Mouse (Mus musculus) left cerebral cortex, postnatal 25 days (tissue): ENCODE data around the gene Klc1. TPM values are rescaled to one million over a fixed set of nuclear protein-coding genes. Genes with fewer than 3 reads are reported as not detected.

Source experiments
- DNase-seq, 2 experiments: peaks; one replicate each; pipeline ENCODE4 v3.0.0; 2022; ENCODE audit warnings: low spot score in 2 of 2, mixed read lengths in 1 of 2
- intact Hi-C: fragments of 180-260 bp; cut with DNase I; formaldehyde crosslinking; loops from one replicate; pipeline ENCODE4 v1.15.1; 2025
- total RNA-seq, 2 experiments: library from RNA; stranded (reverse); gene quantifications; 2 replicates each; pipeline ENCODE4 v1.2.3; 2021

Klc1 gene
- total RNA-seq, 2 experiments from 2014 or later = 764 to 822 TPM

DNA sequence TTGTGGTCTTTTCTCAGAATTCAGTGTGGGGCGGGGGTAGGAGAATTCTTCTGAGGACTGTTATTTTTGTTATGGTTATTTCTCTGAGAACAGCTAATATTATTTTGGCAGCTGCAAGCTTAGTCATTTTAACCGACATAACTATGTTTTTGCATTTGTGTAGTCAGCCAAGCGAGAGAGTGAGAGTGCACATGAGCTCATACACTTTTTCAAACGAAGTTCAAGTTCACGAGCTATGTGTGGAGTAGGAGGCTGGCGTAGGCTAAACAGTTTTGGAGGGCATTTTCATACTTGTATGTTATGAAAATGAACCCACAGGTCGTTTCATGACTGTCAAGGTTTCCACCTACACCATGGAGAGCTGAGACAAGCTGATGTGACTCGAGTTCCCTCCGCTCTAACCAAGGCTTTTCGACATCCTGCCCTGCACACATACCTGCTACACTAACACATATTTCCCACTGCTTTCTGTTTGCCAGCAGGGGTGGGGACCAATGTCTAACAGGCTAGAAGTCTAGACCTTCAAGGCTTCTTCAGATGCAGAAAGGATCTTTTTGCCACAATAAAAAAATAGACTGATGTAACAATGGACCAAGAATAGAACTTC, 9.8 kb downstream of the Klc1 start:
- intact Hi-C loops = no loop called here
- no peak for DNase-seq

DNA sequence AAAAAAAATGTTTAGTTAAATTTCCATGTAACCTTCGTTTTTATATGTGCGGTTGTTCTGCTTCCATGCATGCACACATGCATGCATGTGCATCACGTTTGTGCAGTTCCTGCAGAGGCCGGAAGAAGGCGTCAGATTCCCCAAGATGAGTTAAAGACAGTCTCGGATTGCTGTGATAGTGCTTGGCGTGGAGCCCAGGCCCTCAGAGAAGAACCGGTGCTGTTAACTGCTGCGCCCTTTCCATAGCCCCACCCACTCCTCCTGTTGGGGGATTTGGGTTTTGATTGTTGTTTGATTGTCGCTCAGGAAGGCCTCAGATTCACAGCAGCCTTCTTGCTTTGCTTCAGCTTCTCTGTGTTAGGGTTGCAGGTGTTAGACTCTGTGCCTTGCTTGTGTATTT, 10.7 kb downstream of the Klc1 start:
- intact Hi-C loops = no loop called here

DNA sequence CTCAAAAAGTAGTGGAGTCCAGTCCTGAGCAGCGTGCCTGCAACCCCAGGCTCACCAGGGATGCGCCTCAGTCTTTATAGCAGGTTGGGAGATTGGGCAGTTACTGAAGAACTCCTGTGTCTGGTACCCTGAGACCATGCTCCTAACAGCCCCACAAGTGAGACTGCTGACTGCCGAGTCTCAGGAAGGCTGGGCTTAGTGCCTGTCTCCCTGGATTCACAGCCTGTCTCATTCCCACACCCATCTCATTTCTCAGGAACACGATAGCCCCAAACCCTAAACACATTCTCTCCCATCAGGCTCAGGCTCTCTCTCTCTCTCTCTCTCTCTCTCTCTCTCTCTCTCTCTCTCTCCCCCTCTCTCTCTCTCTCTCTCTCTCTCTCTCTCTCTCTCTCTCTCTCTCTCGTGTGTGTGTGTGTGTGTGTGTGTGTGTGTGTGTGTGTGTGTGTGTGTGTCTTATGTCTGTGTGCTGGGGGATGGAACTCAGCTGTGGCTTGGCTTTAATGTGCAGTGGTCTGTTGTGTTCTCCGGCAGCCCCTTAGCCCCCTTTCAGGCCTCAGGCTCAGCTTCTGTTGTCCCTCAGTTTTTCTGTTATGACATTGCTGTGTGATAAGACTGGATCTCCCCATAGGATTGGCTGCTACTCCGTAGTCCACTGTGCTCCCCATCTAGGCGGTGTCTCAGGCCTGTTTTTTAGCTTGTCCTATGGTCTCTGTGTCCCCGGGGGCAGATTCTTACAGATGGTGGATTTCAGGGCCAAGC, 11.3 kb downstream of the Klc1 start:
- intact Hi-C loops = no loop called here
- no peak for DNase-seq

More for the DNA sequence above, 10.7 kb downstream of the Klc1 start:
- peak in 1 of 2 experiments; percentile 31 for DNase-seq

DNA sequence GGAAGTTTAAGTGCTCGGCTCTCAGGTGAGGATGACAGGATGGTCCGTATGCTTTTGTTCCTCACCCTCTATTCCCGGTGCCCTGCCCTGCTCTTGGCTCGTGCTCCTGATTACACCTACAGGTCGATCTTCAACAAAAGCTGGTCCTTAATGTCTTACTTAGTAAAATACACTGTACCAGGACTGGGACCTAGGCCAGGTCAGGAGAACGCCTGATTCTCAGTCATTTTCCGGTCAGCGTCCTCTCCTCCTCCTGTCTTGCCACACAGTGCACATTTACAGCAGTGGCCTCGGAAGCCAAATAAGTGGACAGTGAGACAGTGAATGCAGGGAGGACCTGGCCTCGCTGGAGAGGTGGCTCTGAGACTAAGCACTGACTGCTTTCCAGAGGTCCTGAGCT, 12.0 kb downstream of the Klc1 start:
- no peak for DNase-seq
- intact Hi-C loops = no loop called here

DNA sequence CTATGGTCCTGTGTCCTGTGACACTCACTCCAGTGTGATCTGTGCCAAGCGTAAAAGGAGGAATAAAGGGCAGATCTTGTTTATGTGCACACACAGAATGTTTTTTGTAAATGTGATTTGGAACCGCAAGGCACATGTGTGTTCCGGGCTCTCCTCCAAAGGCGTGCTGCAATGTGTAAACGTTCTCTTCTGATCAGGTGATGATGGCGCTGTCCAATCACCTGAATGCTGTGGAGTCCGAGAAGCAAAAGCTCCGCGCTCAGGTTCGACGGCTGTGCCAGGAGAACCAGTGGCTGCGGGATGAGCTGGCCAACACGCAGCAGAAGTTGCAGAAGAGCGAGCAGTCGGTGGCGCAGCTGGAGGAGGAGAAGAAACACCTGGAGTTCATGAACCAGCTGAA, 15.5 kb downstream of the Klc1 start:
- intact Hi-C loops = no loop called here
- no peak for DNase-seq

DNA sequence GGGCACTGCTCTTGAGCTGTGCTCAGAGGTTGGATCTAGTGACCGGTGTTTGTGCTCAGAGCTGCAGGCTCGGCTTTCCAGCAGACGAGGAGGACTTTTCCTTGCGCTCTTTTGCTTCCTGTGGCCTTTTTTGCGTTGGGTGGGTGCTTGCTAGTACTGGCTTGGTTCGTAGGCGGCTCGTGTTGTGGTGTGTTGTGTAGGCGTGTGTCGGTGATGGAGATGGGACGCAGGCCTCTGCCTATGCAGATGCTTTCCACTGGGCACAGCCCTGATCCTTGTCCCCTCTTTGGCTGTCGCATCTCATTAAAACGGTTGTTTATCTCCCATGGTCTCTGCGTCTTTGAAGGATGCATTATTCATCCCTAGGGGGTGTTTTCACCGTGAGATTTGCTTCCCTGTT, 16.2 kb downstream of the Klc1 start:
- intact Hi-C loops = no loop called here
- DNase-seq = no peak

DNA sequence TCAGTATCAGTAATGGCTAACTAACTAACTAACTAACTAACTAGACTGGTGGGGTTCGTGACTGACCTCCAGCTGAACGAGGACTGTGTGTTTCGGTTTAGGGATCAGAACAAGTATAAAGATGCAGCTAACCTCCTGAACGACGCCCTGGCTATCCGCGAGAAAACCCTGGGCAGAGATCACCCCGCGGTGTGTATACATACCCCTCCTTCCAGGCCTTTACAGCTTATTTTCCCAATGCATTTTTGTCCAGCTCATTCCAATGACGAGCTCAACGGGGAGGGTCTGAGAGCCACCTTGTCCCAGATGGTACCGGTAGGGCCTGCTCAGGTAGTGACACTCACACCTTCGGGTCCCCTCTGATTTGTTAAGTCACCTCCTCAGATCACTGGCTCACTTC, 19.3 kb downstream of the Klc1 start:
- no peak for DNase-seq
- intact Hi-C loops = no loop called here

DNA sequence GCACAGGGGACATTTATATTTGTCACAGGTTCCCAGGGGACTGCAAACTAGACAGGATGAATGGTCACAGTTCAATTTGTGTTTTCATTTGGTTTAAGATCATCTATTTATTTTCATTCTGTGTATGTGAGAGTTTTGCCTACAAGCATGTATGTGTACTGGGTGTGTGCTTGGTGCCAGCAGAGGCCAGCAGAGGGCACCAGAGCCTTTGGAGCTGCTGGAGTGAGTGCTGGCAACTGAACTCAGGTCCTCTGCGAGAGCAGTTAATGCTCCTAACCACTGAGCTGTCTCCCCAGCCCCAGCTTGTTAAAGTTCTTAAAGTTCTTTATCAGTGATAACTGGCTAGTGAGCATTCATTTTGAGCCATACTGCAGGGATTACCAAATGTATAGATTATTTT, 20.9 kb downstream of the Klc1 start:
- intact Hi-C loops = no loop called here
- DNase-seq = no peak

DNA sequence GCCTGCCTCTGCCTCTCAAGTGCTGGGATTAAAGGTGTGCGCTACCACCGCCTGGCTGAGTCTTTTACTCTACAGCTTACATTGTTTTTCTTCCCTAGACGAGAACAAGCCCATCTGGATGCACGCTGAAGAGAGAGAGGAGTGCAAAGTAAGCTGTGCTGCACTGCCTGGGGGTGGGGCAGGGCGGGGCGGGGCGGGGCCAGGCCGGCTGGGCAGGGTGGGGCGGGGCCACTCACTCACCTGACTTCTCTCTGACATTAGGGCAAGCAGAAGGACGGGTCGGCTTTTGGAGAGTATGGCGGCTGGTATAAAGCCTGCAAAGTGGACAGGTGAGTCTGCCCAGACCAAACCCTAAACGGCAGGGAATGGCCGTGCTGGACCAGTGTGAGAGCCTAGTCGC, 26.5 kb downstream of the Klc1 start:
- intact Hi-C loops = no loop called here
- DNase-seq = no peak

DNA sequence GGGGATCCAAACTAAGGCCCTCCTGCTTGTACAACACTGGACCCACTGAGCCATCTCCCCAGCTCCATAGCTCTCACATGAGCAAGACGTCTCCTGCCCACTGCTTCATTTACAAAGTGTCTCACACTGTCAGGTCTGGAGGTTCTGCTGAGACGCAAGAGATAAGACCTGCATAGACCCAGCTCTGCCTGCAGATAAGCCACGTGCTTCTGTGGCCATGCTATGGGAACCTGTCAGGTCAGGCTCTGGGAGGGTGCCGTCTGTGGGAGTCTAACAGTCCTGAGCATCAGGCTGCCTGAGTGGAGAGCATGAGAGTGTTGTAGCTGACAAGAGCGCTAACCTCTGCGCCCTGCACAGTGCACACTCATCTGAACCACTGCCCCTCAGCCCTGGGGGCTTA, 28.4 kb downstream of the Klc1 start:
- intact Hi-C loops = loop anchor here (2.0 kb wide), 1 partner anchor 14 kb away; no protein-coding TSS in a partner anchor

DNA sequence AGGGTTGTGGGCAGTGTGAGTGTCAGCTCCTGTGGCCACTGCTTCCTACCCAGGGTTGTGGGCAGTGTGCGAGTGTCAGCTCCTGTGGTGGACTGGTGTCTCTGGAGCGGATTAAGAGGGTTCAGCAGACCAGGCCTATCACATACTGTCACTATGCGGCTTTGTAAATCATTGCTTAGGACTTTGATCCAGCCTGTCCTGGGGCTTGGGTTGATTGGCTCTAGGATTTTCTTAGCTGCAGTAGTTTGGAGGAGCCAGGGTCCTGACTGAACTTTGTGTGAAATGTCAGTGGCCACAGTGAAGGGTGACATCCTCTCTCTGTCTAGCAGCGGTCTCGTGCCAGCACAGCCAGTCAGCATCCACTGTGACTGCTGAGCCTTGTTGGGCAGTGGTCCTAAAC, 31.4 kb downstream of the Klc1 start:
- intact Hi-C loops = no loop called here
- no peak for DNase-seq

More for the DNA sequence above, 28.4 kb downstream of the Klc1 start:
- no peak for DNase-seq

DNA sequence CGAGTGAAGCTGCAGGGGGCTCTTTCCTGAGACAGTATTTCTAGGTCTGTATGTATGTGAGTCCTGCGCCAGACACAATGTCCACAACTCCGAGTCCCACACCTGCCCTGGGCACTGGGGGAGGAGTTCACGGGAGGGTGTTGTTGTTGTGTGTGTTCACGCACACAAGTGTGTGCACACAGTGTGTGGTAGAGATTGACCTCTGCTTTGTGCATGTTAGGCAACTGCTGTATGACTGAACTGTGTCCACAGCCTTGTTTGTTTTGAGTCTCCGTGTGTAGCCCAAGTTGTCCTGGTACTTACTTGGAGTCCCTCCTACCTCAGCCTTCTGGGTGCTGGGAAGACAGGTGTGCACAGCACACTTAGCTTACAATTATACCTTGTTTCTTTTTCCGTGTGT, 32.0 kb downstream of the Klc1 start:
- intact Hi-C loops = no loop called here
- DNase-seq = no peak

DNA sequence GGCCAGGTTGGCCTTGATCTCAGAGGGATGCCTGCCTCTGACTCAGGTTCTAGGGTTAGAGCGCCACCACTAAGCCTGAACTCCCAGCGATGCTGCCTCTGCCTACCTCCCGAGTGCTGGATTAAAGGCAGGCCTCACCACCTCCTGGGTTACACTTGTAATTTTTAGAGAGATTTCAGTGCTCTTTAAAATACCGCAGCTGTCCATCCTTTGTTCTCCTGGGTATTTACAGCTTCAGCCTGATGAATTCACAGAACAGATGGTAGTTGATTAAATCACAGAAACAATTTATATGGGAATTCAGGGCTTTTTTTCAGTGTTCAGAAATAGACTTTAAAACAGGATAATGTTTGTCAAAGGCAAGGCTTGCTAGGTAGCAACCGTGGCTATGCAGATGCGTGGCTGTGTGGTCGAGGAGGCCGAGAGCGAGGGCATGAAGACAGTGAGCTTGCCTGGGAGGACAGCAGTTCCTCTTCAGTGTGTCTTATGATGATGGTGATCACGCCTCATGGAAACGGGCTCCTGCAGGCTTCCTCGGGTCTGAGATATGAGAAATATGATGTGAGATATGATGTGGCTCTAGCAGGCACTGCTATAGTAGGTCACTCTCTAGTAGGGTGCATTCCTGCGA, 32.9 kb downstream of the Klc1 start:
- DNase-seq = peak in 1 of 2 experiments; percentile 76
- intact Hi-C loops = no loop called here

DNA sequence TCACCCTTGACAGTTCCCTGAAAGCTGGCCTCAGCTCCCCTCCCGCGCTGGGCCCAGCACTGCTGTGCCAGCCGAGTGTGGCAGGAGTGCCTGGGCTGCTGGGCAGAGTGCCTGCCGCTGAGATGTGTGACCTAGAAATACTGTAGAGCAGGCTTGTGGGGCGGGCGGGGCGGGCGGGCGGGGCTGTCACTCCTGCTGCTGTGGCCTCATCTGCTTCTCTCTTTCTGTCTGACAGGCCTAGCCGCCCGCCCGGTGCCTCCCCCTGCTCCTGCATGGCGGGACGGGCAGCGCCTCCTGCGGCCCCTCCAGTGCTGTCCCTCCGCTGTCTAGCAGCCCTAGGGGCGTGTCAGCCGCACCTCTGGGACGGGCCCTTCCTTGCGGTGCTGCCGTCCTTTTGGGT, 35.5 kb downstream of the Klc1 start:
- intact Hi-C loops = no loop called here
- DNase-seq = peak in 1 of 2 experiments; percentile 74

DNA sequence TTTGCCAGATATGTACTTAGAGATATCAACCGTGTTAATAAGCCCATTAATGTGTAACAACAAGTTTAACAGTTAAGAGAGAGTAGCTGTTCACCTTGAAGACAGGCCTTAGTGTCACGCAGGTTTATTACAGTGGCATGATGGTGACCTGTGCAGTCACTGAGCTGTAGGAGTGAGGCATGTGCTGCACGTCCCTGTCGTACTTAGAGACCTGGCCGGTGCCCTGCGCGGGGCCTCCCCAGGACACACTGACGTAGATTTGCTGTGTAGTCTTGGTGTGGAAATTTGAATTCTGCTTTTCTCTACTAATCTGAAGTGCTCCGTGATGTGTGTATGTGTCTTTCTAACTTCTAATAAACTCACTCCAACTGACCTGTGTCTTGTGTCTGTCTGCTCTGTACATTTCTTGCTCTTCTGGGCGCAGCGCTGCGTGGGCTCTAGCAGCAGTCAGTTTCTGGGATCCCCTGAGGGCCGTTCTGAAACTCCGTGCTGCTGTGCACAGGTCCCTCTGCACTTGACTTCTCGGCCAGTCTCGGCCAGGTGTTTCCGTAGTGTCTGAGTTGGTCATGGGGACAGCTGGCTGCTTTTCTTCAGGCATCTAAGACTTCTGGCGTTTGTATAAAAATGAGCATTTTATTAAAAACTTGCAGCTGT, 36.0 kb downstream of the Klc1 start:
- intact Hi-C loops = no loop called here
- no peak for DNase-seq

DNA sequence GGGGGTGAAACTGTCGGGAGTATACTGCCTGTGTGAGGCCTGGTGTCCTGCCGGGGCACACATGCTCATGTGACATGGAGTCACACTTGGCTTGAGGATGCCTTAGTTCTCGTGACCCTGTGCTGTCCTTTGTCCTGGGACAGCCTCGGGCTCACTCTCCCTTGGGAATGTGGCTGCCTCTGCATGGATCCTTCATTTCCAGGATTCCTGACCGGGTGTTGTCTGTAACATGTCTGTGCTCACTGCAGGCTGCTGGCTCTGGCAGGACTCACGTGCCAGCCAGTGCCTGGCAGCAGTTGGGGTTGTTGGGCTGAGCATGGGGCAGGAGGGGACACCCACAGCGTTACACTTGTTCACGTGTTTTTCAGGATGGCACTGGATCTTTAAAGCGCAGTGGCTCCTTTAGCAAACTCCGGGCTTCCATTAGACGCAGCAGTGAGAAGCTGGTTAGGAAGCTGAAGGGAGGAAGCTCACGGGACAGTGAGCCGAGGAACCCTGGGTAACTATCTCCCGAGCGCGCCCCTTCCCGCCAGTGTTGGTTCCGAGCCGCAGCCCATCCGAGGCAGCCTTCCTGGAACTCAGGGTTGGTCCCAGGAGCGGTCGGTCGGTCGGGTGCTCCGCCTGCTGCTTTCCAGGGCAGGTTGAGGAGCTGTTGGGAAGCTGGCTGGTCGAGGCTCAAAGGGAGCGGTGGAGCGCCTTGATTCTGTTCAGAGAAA, 36.7 kb downstream of the Klc1 start:
- no peak for DNase-seq
- intact Hi-C loops = no loop called here

DNA sequence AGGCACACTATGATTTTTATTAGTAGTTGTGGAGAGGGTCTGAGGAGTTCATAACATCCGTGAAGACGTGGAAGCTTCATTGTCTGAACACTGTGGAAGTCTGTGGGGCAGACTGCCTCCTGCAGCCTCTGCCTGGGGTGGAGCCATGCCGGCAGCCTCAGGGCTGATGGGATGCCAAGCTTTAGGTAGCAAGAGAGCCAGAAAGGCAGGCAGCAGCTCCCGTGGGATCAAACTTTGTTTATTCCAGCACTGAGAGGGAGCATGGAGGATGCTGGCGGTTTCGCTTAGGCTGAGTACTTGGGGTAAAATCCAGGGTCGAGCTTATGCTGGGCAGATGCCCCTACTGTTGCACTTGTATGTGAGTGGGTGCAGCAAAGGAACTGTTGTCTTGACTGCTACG, 38.6 kb downstream of the Klc1 start:
- DNase-seq = no peak
- intact Hi-C loops = no loop called here

DNA sequence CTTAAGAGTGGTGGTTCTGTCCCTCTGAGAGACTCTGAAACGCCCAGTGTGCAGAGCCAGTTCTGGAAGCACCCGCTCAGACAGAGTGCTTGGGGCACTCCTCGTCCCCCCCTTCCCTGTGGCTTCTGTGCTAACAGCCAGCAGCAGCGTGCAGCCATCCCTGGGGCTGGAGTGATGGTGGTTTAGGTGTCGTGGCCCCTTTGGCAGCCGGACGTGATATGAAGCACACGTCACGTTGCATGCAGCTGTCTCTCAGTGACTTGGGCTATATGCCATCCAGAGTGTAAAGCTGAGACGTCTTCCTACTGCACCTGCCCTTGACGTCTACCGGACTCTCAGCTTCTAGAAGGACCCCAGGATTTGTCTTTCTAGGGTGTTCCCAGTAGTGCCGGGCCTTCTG, 39.8 kb downstream of the Klc1 start:
- intact Hi-C loops = no loop called here
- DNase-seq = no peak

DNA sequence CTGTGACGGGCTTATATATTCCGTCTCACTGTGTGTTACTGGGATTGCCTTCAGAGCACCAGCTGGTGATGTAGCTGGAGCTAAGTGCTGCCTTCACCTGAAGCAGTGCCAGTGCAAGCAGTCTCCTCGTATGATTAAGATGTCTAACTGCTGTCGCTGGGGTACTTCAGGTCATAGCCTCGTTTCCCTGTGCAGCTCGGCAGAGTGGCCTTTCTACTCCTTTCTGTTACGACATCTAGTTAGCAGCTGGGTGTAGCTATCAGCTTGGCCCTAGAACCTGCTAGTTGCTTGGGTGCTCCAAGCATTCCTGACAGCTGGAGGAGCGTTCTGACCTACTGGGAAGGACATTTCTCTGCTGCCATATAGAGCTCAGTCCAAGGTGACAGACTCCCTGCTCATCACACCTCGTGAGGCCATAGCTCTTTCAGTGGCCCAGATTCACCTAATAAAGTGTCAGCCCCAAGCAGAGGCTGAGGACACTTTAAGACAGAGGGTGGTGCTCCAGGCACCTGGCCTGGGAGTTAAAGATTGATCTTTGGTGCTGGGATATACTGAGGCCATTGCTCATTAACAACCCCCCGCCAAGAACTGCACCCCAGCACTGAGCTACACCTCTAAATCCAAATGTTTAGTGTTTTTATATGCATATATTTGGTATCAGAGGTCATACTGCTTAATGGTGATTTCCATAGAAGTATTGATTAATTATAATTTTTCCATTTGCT, 42.0 kb downstream of the Klc1 start:
- no peak for DNase-seq
- intact Hi-C loops = no loop called here
